Mouse (Mus musculus) heart, embryonic 12.5 days (tissue): Measurements from ENCODE around the gene Nme6. TPM values are rescaled to one million over a fixed set of nuclear protein-coding genes. Genes with fewer than 3 reads are reported as not detected.

Experiments used
- ATAC-seq: fragments of 200-750 bp; cut with Nextera tagmentation; 2 replicates; pipeline ENCODE4 v1.8.0; 2017; ENCODE audit warnings: moderate TSS enrichment, moderate library complexity; ENCODE audit not compliant: insufficient number of reproducible peaks, low FRiP score
- H3K27ac ChIP-seq: fragments of 300-500 bp; sonication (generic); 2 replicates; pipeline ENCODE4 v1.5.1; 2016; ENCODE audit warnings: mild to moderate bottlenecking, moderate library complexity; ENCODE audit not compliant: poor library complexity, severe bottlenecking
- H3K27me3 ChIP-seq: fragments of 300-500 bp; sonication (generic); replicated peaks from 2 replicates; pipeline ENCODE4 v1.6.1; 2016; ENCODE audit warnings: mild to moderate bottlenecking, moderate library complexity
- H3K36me3 ChIP-seq: fragments of 300-500 bp; sonication (generic); 2 replicates; pipeline ENCODE4 v1.6.1; 2016; ENCODE audit warnings: mild to moderate bottlenecking, moderate library complexity
- H3K4me1 ChIP-seq: fragments of 300-500 bp; sonication (generic); replicated peaks from 2 replicates; pipeline ENCODE4 v1.6.1; 2016; ENCODE audit warnings: mild to moderate bottlenecking
- H3K4me2 ChIP-seq: fragments of 300-500 bp; sonication (generic); 2 replicates; pipeline ENCODE4 v1.6.1; 2016; ENCODE audit warnings: mild to moderate bottlenecking, moderate library complexity
- H3K4me3 ChIP-seq: fragments of 300-500 bp; sonication (generic); 2 replicates; pipeline ENCODE4 v1.5.1; 2016; ENCODE audit warnings: mild to moderate bottlenecking
- H3K9ac ChIP-seq: fragments of 300-500 bp; sonication (generic); 2 replicates; pipeline ENCODE4 v1.6.1; 2016; ENCODE audit warnings: mild to moderate bottlenecking, moderate library complexity
- H3K9me3 ChIP-seq: fragments of 300-500 bp; sonication (generic); replicated peaks from 2 replicates; pipeline ENCODE4 v1.6.1; 2016; ENCODE audit warnings: mild to moderate bottlenecking, moderate library complexity
- WGBS: fragments of 180-500 bp; shearing (Covaris S2); methylation state at CpG from one replicate; pipeline ENCODE4 v1.1.7; 2016; 5-methylcytosine and 5-hydroxymethylcytosine counted together
- polyA plus RNA-seq: library from polyadenylated mRNA; unstranded; fragments of >200 nt; fragmentation: Nextera tagmentation; extraction: Ambion mirVana; gene quantifications from 2 replicates; pipeline ENCODE4 v1.2.1, GENCODE M21; 2016

Nme6 gene
- polyA plus RNA-seq, 1 experiment from 2014 or later: 55.7 TPM

DNA sequence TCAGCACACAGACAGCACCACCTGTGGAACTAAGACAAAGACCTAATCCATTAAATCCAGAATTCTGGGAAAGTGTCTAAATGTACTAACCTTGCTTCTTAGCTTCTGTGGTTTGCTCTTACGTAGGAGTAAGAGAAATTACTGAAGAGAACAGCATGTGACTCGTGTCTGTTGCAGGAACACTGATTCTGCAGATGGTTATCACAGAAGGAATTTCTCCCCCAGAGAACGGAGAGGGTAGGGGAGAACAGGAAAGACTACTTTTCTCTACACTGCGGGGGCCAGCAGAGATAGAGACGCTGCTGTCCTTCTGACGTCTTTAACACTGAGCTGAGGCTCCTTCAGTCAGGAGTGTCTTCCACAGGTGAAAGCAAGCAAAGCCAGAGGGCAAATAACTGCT lies 16.2 kb upstream of the Nme6 start:
- 32% methylated on average over 6 of the region's 6 CpGs for WGBS
- no peak overlapping the region for H3K9ac ChIP-seq
- ATAC-seq: no peak

GRCm38 (mm10) chr9:109825739-109826138 lies 6.8 kb upstream of the Nme6 start:
- ATAC-seq: no peak
- no peak overlapping the region for H3K4me3 ChIP-seq

More for the DNA sequence above, 16.2 kb upstream of the Nme6 start:
- H3K27ac ChIP-seq: no peak overlapping the region
- H3K4me2 ChIP-seq: no peak overlapping the region
- no peaks in the 10 kb centered on the region for H3K27me3 ChIP-seq
- H3K4me1 ChIP-seq: peaks cover 9% of the 10 kb centered on the region
- no peaks in the 10 kb centered on the region for H3K36me3 ChIP-seq
- H3K4me3 ChIP-seq: no peak overlapping the region
- H3K9me3 ChIP-seq: no peaks in the 10 kb centered on the region

GRCm38 (mm10) chr9:109826181-109826580 lies 6.4 kb upstream of the Nme6 start:
- H3K36me3 ChIP-seq: peaks cover 10% of the 10 kb centered on the region
- no peak for ATAC-seq
- no peaks in the 10 kb centered on the region for H3K9me3 ChIP-seq
- H3K4me2 ChIP-seq: no peak overlapping the region
- H3K27me3 ChIP-seq: no peaks in the 10 kb centered on the region
- no peak overlapping the region for H3K27ac ChIP-seq
- 47% methylated on average over 5 of the region's 5 CpGs for WGBS
- no peak overlapping the region for H3K9ac ChIP-seq
- H3K4me1 ChIP-seq: peaks cover 3% of the 10 kb centered on the region; the same call in 1 of the 2 replicates
- no peak overlapping the region for H3K4me3 ChIP-seq

More at GRCm38 (mm10) chr9:109825739-109826138, 6.8 kb upstream of the Nme6 start:
- peaks cover 10% of the 10 kb centered on the region for H3K36me3 ChIP-seq
- H3K27me3 ChIP-seq: no peaks in the 10 kb centered on the region
- H3K27ac ChIP-seq: no peak overlapping the region
- H3K9me3 ChIP-seq: no peaks in the 10 kb centered on the region
- no peak overlapping the region for H3K9ac ChIP-seq
- H3K4me1 ChIP-seq: peaks cover 3% of the 10 kb centered on the region; the same call in 1 of the 2 replicates
- no peak overlapping the region for H3K4me2 ChIP-seq
- WGBS: 40% methylated on average over 4 of the region's 4 CpGs

- no peaks in the 10 kb centered on the region for H3K9me3 ChIP-seq
- H3K27me3 ChIP-seq: no peaks in the 10 kb centered on the region
- H3K27ac ChIP-seq: no peak overlapping the region
- peaks cover 7% of the 10 kb centered on the region for H3K4me1 ChIP-seq
- H3K9ac ChIP-seq: peak overlapping the region; percentile 75
- H3K4me2 ChIP-seq: peak overlapping the region; percentile 91
- 9% methylated on average over 6 of the region's 6 CpGs for WGBS
- peaks cover 32% of the 10 kb centered on the region for H3K36me3 ChIP-seq
- H3K4me3 ChIP-seq: peak overlapping the region; percentile 52
- peak; percentile 60 for ATAC-seq
Measured at GRCm38 (mm10) chr9:109833088-109833412, 501 bp downstream of the Nme6 start.

DNA sequence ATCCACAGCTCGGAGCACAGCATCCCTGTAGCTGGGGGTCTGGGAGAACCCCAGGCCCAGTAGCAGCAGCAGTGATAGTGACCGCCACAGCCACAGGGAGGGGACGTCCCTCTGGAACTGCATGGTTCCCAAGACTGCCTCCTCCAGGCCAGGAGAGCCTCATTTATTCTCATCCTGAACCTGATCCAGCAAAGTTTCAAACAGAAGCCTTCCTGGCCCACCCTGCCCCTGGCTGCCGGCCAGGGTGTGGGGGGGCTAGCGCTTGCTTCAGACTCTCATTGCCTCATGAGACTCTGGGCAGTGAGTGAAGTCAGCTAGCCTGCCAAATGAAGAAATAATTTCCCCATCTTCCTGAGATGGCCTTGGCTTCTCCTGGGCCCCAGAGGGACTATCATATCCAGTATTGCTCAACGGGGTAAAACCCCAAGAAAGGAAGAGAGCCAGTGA lies 16.8 kb downstream of the Nme6 start, which contains the start of gene Camp:
Gene Camp (minus strand): TSS at position 306 of the 447 bp plus-strand sequence.
- Histone ChIP-seq H3K27me3 (no peaks in the 10 kb centered on the region), H3K4me1 (peaks cover 4% of the 10 kb centered on the region; the same call in 1 of the 2 replicates), H3K9ac (no peak within 1 kb of the TSS), H3K4me2 (no peak within 1 kb of the TSS), H3K36me3 (peaks cover 7% of the 10 kb centered on the region), H3K27ac (no peak within 1 kb of the TSS), H3K4me3 (no peak within 1 kb of the TSS), H3K9me3 (no peaks in the 10 kb centered on the region)
- 59% methylated on average over 6 of the region's 6 CpGs for WGBS
- ATAC-seq: 0 out of 2 replicates have a peak, but pooled peaks have one; percentile 26

DNA sequence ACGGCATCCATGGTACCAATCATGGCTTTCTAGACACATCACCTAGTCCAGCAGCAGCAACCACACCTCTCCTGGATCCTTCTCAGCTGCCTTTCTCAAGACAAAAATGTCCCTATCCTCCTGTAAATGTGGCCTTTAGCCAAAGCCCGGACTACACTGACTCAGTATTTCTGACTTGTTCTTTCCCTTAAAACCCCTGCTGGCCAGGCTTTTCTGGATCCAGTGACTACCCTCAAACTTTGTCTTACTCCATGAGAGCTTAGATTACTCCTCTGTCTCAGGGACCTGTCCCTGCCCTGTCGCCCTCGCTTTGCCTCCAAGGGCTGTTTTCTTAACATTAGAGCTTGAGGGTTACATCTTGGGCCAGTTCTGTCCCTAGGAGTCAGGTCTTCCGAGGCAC lies 17.6 kb downstream of the Nme6 start:
- ATAC-seq: no peak
- no peaks in the 10 kb centered on the region for H3K27me3 ChIP-seq
- WGBS: 82% methylated on average over 5 of the region's 5 CpGs
- no peaks in the 10 kb centered on the region for H3K9me3 ChIP-seq
- no peak overlapping the region for H3K27ac ChIP-seq
- peaks cover 6% of the 10 kb centered on the region for H3K36me3 ChIP-seq
- no peak overlapping the region for H3K4me2 ChIP-seq
- H3K4me3 ChIP-seq: no peak overlapping the region
- peaks cover 4% of the 10 kb centered on the region; the same call in 1 of the 2 replicates for H3K4me1 ChIP-seq
- H3K9ac ChIP-seq: no peak overlapping the region

DNA sequence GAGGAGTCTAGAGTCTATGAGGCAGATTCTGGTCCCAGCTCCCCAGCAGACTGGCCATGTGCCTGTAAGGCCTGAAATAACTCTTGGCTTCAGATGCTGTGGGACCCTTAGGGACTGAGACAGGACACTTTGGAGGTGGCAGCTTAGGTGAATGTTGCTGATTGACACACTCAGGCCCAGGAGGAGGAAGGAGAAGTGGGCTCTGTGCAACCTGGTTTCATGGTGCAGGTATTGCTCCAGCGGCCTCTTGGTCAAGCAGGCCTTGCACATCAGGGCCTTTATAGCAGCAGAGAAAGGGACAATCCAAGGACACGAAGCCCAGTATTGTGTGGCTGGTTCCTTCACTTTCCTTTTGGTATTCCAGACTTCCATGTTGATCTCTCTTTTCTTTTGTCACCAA lies 21.8 kb downstream of the Nme6 start:
- Histone ChIP-seq H3K27me3 (no peaks in the 10 kb centered on the region), H3K4me2 (no peak overlapping the region), H3K9me3 (no peaks in the 10 kb centered on the region), H3K4me3 (no peak overlapping the region), H3K9ac (no peak overlapping the region), H3K36me3 (no peaks in the 10 kb centered on the region), H3K4me1 (peaks cover 2% of the 10 kb centered on the region; the same call in 1 of the 2 replicates), H3K27ac (no peak overlapping the region)
- ATAC-seq: no peak
- WGBS: 82% methylated on average over 2 of the region's 2 CpGs

- Histone ChIP-seq H3K4me1 (no peaks in the 10 kb centered on the region), H3K4me3 (no peak overlapping the region), H3K4me2 (no peak overlapping the region), H3K9ac (no peak overlapping the region), H3K27ac (no peak overlapping the region), H3K9me3 (no peaks in the 10 kb centered on the region), H3K27me3 (no peaks in the 10 kb centered on the region), H3K36me3 (no peaks in the 10 kb centered on the region)
- no peak for ATAC-seq
- WGBS: 68% methylated on average over 6 of the region's 6 CpGs
Measured at GRCm38 (mm10) chr9:109855947-109856346, 23.4 kb downstream of the Nme6 start.

- 0 out of 2 replicates have a peak overlapping the region, but pooled peaks have one; percentile 15 for H3K9ac ChIP-seq
- H3K27ac ChIP-seq: no peak overlapping the region
- no peak; the same call in 1 of the 2 replicates for ATAC-seq
- H3K9me3 ChIP-seq: no peaks in the 10 kb centered on the region
- peak overlapping the region; percentile 19; the same call in 1 of the 2 replicates for H3K4me3 ChIP-seq
- 14% methylated on average over 20 of the region's 20 CpGs for WGBS
- H3K4me2 ChIP-seq: peak overlapping the region; percentile 57
- H3K36me3 ChIP-seq: no peaks in the 10 kb centered on the region
- H3K27me3 ChIP-seq: no peaks in the 10 kb centered on the region
- H3K4me1 ChIP-seq: 0 out of 2 replicates have a peak, but pooled peaks cover 8% of the 10 kb centered on the region
Measured at GRCm38 (mm10) chr9:109862397-109863044, 30.0 kb downstream of the Nme6 start.

DNA sequence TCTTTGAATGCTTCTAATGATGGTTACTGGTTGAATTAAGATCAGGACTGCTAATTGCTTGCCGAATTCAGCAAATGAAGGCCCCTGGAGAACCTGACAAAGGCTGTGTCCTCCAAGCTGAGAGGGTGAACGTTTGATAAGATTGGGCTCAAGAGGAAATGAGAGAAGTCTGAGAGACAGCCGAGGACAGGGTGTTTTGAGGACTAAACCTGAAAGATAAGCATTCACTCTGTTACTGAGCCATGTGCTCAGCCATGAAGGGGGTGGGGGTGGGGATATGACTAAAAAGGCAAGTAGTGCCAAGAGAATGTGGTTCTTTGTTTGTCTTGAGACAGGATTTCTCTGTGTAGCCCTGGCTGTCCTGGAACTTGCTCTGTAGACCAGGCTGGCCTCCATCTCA lies 30.5 kb downstream of the Nme6 start:
- H3K4me2 ChIP-seq: peak overlapping the region; percentile 57
- WGBS: 10% methylated on average over 3 of the region's 3 CpGs
- no peak overlapping the region for H3K9ac ChIP-seq
- 0 out of 2 replicates have a peak, but pooled peaks cover 8% of the 10 kb centered on the region for H3K4me1 ChIP-seq
- ATAC-seq: no peak
- no peak overlapping the region for H3K4me3 ChIP-seq
- H3K9me3 ChIP-seq: no peaks in the 10 kb centered on the region
- no peaks in the 10 kb centered on the region for H3K27me3 ChIP-seq
- H3K27ac ChIP-seq: no peak overlapping the region
- H3K36me3 ChIP-seq: no peaks in the 10 kb centered on the region

DNA sequence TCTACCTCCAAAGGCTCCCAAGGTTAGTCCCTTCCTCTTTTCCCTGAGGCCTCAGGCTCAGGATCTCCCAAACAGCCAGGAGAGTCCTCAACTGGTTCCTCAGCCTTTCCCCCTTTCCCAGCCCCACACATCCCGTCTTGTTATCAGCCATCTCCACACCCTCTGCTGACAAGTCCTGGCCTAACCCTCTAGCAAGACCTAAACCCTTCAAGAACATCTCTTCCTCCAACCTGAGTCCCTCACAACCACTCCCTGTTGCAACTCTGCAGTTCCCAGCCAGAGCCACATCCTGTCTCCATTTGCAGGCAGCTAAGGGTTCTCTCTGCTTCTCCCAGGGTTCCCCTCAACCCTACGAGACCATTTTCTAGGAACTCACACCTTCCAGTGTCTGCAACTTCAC lies 33.7 kb downstream of the Nme6 start:
- no peaks in the 10 kb centered on the region for H3K27me3 ChIP-seq
- H3K27ac ChIP-seq: no peak overlapping the region
- H3K4me3 ChIP-seq: no peak overlapping the region
- H3K9me3 ChIP-seq: no peaks in the 10 kb centered on the region
- H3K4me2 ChIP-seq: no peak overlapping the region
- H3K36me3 ChIP-seq: no peaks in the 10 kb centered on the region
- no peak for ATAC-seq
- H3K4me1 ChIP-seq: peaks cover 12% of the 10 kb centered on the region; the same call in 1 of the 2 replicates
- WGBS: 32% methylated on average over 2 of the region's 2 CpGs
- H3K9ac ChIP-seq: no peak overlapping the region
